Mouse (Mus musculus) embryonic facial prominence, embryonic 11.5 days (tissue): ENCODE measurements around the gene Araf. TPM values are rescaled to one million over a fixed set of nuclear protein-coding genes. Genes with fewer than 3 reads are reported as not detected.
"Not testable (repeated sequence)": the region's sequence is repeated elsewhere in the genome, so short reads cannot be mapped to it uniquely, and the experiment has no call there.

Experiments used
- ATAC-seq: fragments of 200-750 bp; cut with Nextera tagmentation; replicated peaks from 2 replicates; pipeline ENCODE4 v1.8.0; 2017; ENCODE audit warnings: low read depth; ENCODE audit not compliant: insufficient number of reproducible peaks, low FRiP score, low TSS enrichment
- DNase-seq: peaks from one replicate; pipeline ENCODE4 v3.0.0-alpha.2; 2015; ENCODE audit warnings: low spot score
- H3K27ac ChIP-seq: fragments of 300-500 bp; sonication (generic); replicated peaks from 2 replicates; pipeline ENCODE4 v1.5.1; 2014; ENCODE audit warnings: mild to moderate bottlenecking, low read depth, low read length, control low read depth
- H3K27me3 ChIP-seq: fragments of 300-500 bp; sonication (generic); 2 replicates; pipeline ENCODE4 v1.6.1; 2014; ENCODE audit warnings: mild to moderate bottlenecking, low read length, moderate library complexity, mixed read lengths; ENCODE audit not compliant: control insufficient read depth, insufficient read depth
- H3K36me3 ChIP-seq: fragments of 300-500 bp; sonication (generic); replicated peaks from 2 replicates; pipeline ENCODE4 v1.6.1; 2014; ENCODE audit warnings: low read depth, mild to moderate bottlenecking, low read length, moderate library complexity, mixed read lengths; ENCODE audit not compliant: control insufficient read depth, insufficient read depth
- H3K4me1 ChIP-seq: fragments of 300-500 bp; sonication (generic); 2 replicates; pipeline ENCODE4 v1.6.1; 2014; ENCODE audit warnings: low read length, mixed read lengths; ENCODE audit not compliant: control insufficient read depth, insufficient read depth
- H3K4me2 ChIP-seq: fragments of 300-500 bp; sonication (generic); 2 replicates; pipeline ENCODE4 v1.6.1; 2014; ENCODE audit warnings: low read depth, mild to moderate bottlenecking, control low read depth, low read length, moderate library complexity
- H3K4me3 ChIP-seq: fragments of 300-500 bp; sonication (generic); 2 replicates; pipeline ENCODE4 v1.5.1; 2014; ENCODE audit warnings: low read depth, low read length, control low read depth
- H3K9ac ChIP-seq: fragments of 300-500 bp; sonication (generic); replicated peaks from 2 replicates; pipeline ENCODE4 v1.6.1; 2014; ENCODE audit warnings: mild to moderate bottlenecking, control low read depth, low read length
- H3K9me3 ChIP-seq: fragments of 300-500 bp; sonication (generic); replicated peaks from 2 replicates; pipeline ENCODE4 v1.6.1; 2016; ENCODE audit warnings: mild to moderate bottlenecking, low read length, inconsistent platforms, mixed read lengths; ENCODE audit not compliant: control insufficient read depth
- WGBS: fragments of 180-500 bp; shearing (Covaris S2); extraction: QIAGEN DNeasy Blood & Tissue Kit; methylation state at CpG from one replicate; pipeline ENCODE4 v1.1.7; 2014; 5-methylcytosine and 5-hydroxymethylcytosine counted together
- polyA plus RNA-seq: library from polyadenylated mRNA; unstranded; fragments of >200 nt; fragmentation: Nextera tagmentation; extraction: Ambion mirVana; gene quantifications from 2 replicates; pipeline ENCODE4 v1.2.1, GENCODE M21; 2014

Araf gene
- polyA plus RNA-seq, 1 experiment from 2014 or later, result 68.0 TPM

- H3K9ac ChIP-seq, result no peak overlapping the region
- no peaks in the 10 kb centered on the region for H3K9me3 ChIP-seq
- H3K4me1 ChIP-seq, result no peaks in the 10 kb centered on the region
- WGBS, result 28% methylated on average over 3 of the region's 3 CpGs
- H3K4me3 ChIP-seq, result no peak overlapping the region
- H3K27me3 ChIP-seq, result no peaks in the 10 kb centered on the region
- H3K4me2 ChIP-seq, result no peak overlapping the region
- no peaks in the 10 kb centered on the region for H3K36me3 ChIP-seq
- H3K27ac ChIP-seq, result no peak overlapping the region
- no peak for DNase-seq
- no peak for ATAC-seq
Measured at GRCm38 (mm10) chrX:20792417-20792816, 5.2 kb upstream of the Araf start.

- H3K4me3 ChIP-seq, result no peak overlapping the region
- H3K9me3 ChIP-seq, result no peaks in the 10 kb centered on the region
- WGBS, result 63% methylated on average over 7 of the region's 7 CpGs
- no peak overlapping the region for H3K27ac ChIP-seq
- H3K27me3 ChIP-seq, result no peaks in the 10 kb centered on the region
- no peak overlapping the region for H3K9ac ChIP-seq
- H3K4me1 ChIP-seq, result no peaks in the 10 kb centered on the region
- no peaks in the 10 kb centered on the region for H3K36me3 ChIP-seq
- no peak for ATAC-seq
- no peak overlapping the region for H3K4me2 ChIP-seq
- DNase-seq, result peak; percentile 10
Measured at GRCm38 (mm10) chrX:20793230-20793629, 4.4 kb upstream of the Araf start.

- DNase-seq, result no peak
- no peak for ATAC-seq
- H3K9me3 ChIP-seq, result no peaks in the 10 kb centered on the region
Measured at GRCm38 (mm10) chrX:20794229-20794628, 3.4 kb upstream of the Araf start.

GRCm38 (mm10) chrX:20798141-20798796 is 655 bp downstream of the Araf start:
- peak overlapping the region; percentile 41 for H3K4me3 ChIP-seq
- no peaks in the 10 kb centered on the region for H3K36me3 ChIP-seq
- 18% methylated on average over 21 of the region's 21 CpGs for WGBS
- H3K9ac ChIP-seq, result peak overlapping the region; percentile 56
- H3K27ac ChIP-seq, result peak overlapping the region; percentile 67
- H3K4me2 ChIP-seq, result peak overlapping the region; percentile 43
- peak; percentile 99 for ATAC-seq
- H3K4me1 ChIP-seq, result no peaks in the 10 kb centered on the region
- peak; percentile 88 for DNase-seq
- H3K27me3 ChIP-seq, result no peaks in the 10 kb centered on the region
- no peaks in the 10 kb centered on the region for H3K9me3 ChIP-seq

More at GRCm38 (mm10) chrX:20794229-20794628, 3.4 kb upstream of the Araf start:
- no peaks in the 10 kb centered on the region for H3K36me3 ChIP-seq
- no peak overlapping the region for H3K9ac ChIP-seq
- H3K27me3 ChIP-seq, result no peaks in the 10 kb centered on the region
- H3K4me1 ChIP-seq, result no peaks in the 10 kb centered on the region
- WGBS, result 30% methylated on average over 5 of the region's 5 CpGs
- no peak overlapping the region for H3K4me2 ChIP-seq
- H3K4me3 ChIP-seq, result no peak overlapping the region
- H3K27ac ChIP-seq, result no peak overlapping the region

GRCm38 (mm10) chrX:20798797-20799147 is 1.2 kb downstream of the Araf start:
- H3K27ac ChIP-seq, result peak overlapping the region; percentile 67; the same call in 1 of the 2 replicates
- no peaks in the 10 kb centered on the region for H3K27me3 ChIP-seq
- H3K36me3 ChIP-seq, result no peaks in the 10 kb centered on the region
- WGBS, result 17% methylated on average over 7 of the region's 7 CpGs
- ATAC-seq, result no peak
- no peaks in the 10 kb centered on the region for H3K4me1 ChIP-seq
- H3K9ac ChIP-seq, result peak overlapping the region; percentile 56
- peak overlapping the region; percentile 43 for H3K4me2 ChIP-seq
- H3K4me3 ChIP-seq, result peak overlapping the region; percentile 41
- DNase-seq, result no peak
- H3K9me3 ChIP-seq, result no peaks in the 10 kb centered on the region

- Histone ChIP-seq H3K4me3 (no peak overlapping the region), H3K9ac (no peak overlapping the region), H3K4me2 (no peak overlapping the region), H3K27me3 (no peaks in the 10 kb centered on the region), H3K36me3 (no peaks in the 10 kb centered on the region), H3K27ac (no peak overlapping the region), H3K9me3 (no peaks in the 10 kb centered on the region), H3K4me1 (no peaks in the 10 kb centered on the region)
- DNase-seq (no peak), ATAC-seq (no peak)
- 87% methylated on average over 2 of the region's 2 CpGs for WGBS
Measured at GRCm38 (mm10) chrX:20801456-20801855, 3.8 kb downstream of the Araf start.

GRCm38 (mm10) chrX:20804301-20804700 is 6.7 kb downstream of the Araf start:
- not testable (repeated sequence) for H3K4me2 ChIP-seq, H3K4me3 ChIP-seq, DNase-seq, H3K36me3 ChIP-seq, H3K4me1 ChIP-seq, H3K27ac ChIP-seq, H3K27me3 ChIP-seq, H3K9ac ChIP-seq, H3K9me3 ChIP-seq, ATAC-seq
- WGBS, result 75% methylated on average over 1 of the region's 1 CpGs

- Histone ChIP-seq H3K9ac (no peak overlapping the region), H3K4me1 (no peaks in the 10 kb centered on the region), H3K27ac (no peak overlapping the region), H3K4me2 (no peak overlapping the region), H3K4me3 (no peak overlapping the region), H3K36me3 (no peaks in the 10 kb centered on the region), H3K9me3 (no peaks in the 10 kb centered on the region), H3K27me3 (no peaks in the 10 kb centered on the region)
- DNase-seq, result no peak
- 44% methylated on average over 1 of the region's 1 CpGs for WGBS
- no peak for ATAC-seq
Measured at GRCm38 (mm10) chrX:20806295-20806694, 8.7 kb downstream of the Araf start.
